Mouse (Mus musculus) bone marrow, adult 2 months (tissue): ENCODE data around the gene Meis2.

Experiments used
- CTCF ChIP-seq: fragments of 200-500 bp; IDR thresholded peaks from 2 replicates; pipeline ENCODE4 v1.5.1; 2011; ENCODE audit warnings: low read length, control low read depth; ENCODE audit not compliant: control insufficient read depth, insufficient read depth
- POLR2A ChIP-seq: fragments of 200-500 bp; IDR thresholded peaks from 2 replicates; pipeline ENCODE4 v1.6.1; 2011; ENCODE audit warnings: low read depth, mild to moderate bottlenecking, control low read depth, low read length, borderline replicate concordance; ENCODE audit not compliant: control insufficient read depth

DNA sequence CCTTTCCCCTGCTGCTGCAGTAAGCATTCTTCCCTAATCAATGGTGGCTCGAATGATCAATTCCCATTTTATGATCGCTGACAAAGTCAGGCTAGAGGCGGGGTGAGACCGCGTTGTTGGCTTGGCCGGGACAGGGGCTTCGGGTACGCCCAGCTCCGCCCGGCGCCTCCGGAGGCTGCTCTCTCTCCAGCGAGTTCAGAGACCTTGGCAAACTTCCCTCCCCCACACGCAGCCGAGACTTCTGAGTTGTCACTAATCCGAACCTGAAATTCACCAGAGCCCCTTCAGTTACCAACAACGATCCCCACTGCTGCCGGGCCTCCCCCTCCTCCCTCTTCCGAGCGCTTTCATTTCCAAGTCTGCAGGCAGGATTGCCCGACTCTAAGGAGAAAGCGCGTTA, 10.3 kb upstream of the Meis2 start:
- TF ChIP-seq POLR2A (no peak), CTCF (no peak)
